8 mouse cellular contexts compared by ENCODE assay signal in the genomic region with DNA sequence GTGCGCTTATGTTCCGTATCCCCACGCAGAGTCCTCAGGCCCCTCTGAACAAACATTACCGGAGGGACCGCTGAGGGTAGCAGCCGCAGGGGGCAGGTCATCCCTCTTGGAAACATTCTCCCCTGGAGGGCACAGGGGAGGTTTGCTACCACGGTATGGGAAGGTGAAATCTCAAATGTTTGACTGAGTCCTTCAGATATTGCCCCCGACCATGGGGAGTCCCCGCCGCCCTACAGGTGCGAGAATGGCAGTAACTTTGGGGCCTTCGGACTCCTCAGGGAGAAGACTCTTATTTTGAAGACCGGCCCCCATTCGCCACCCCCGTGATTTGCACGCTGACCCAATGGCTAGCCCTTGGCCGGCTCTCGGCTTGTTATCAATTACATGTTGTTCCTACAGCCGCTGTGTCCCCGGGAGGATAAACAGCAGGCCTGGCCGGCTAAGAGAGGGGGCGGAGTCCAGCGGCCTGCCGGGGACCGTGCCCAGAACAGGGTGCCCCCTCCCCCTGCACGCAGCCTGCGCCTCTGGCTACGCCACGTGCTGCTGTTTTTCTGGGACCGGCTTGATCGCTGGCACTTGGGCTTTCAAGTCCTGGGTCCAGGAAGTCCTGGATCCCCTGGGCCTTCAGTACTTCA. TPM values are rescaled to one million over a fixed set of nuclear protein-coding genes. Genes with fewer than 3 reads are reported as not detected.
DNase-seq lines count a peak whose midpoint lies in the region; ATAC-seq and TF ChIP-seq lines count a peak whose summit lies in the region.

No protein-coding gene starts in this region.

- DNase-seq in embryo, embryonic 9.5 days (ENCODE audit: extremely low spot score) = peak; percentile 83
- DNase-seq in gastrocnemius, postnatal 4 days (ENCODE audit: low spot score in 2 of 2) = peak; percentile 71 to 86
- DNase-seq in left cerebral cortex, adult 9 months (ENCODE audit: low spot score in 2 of 2) = peak; percentile 80 to 90
- DNase-seq in lung, postnatal 4 days = peak; percentile 89 to 96
- DNase-seq in right cerebral cortex, postnatal 25 days = peak; percentile 85
- DNase-seq in B cell, adult 2 months = no peak

- peak; percentile 89 for ATAC-seq in intestine, embryonic 15.5 days

- TF ChIP-seq CTCF in bone marrow macrophage, adult 2 months (IDR thresholded peaks at IDR 0.05; ENCODE audit: low read depth, low read length) = no peak

- peak overlapping the region; percentile 59 for H3K4me3 ChIP-seq in bone marrow macrophage, adult 2 months (ENCODE audit: insufficient read depth, low read length)
- peak overlapping the region; percentile 63 for H3K4me3 ChIP-seq in intestine, embryonic 15.5 days (replicated peaks)

- peaks cover 18% of the 10 kb centered on the region for H3K27me3 ChIP-seq in intestine, embryonic 15.5 days (replicated peaks)

- peak overlapping the region; percentile 60 for H3K9ac ChIP-seq in intestine, embryonic 15.5 days

- no peak for TF ChIP-seq POLR2A in bone marrow macrophage, adult 2 months (IDR thresholded peaks at IDR 0.05; ENCODE audit: borderline replicate concordance, low read depth, low read length)

- H3K27ac ChIP-seq in bone marrow macrophage, adult 2 months (ENCODE audit: insufficient read depth, low read depth, low read length) = no peak overlapping the region
- H3K27ac ChIP-seq in intestine, embryonic 15.5 days = 0 out of 2 replicates have a peak overlapping the region, but pooled peaks have one; percentile 18

- H3K4me2 ChIP-seq in intestine, embryonic 15.5 days (replicated peaks) = peak overlapping the region; percentile 100

- no peaks in the 10 kb centered on the region for H3K4me1 ChIP-seq in bone marrow macrophage, adult 2 months (ENCODE audit: control insufficient read depth, insufficient read depth, low read length)
- H3K4me1 ChIP-seq in intestine, embryonic 15.5 days (replicated peaks) = peaks cover 14% of the 10 kb centered on the region

- no peaks in the 10 kb centered on the region for H3K9me3 ChIP-seq in intestine, embryonic 15.5 days

- under 1% methylated on average over 31 of the region's 31 CpGs for WGBS in intestine, embryonic 15.5 days

- H3K36me3 ChIP-seq in intestine, embryonic 15.5 days = no peaks in the 10 kb centered on the region

RNA-seq across cellular contexts. Expression of gene Klf15, which starts 1.0 kb away (rescaled TPM):
- polyA plus RNA-seq in bone marrow macrophage, adult 2 months (2012; ENCODE audit: insufficient read depth, insufficient read length, missing spikeins) = not detected in 2 replicates
- 1 to 10 TPM; 6.3 to 6.7 TPM for total RNA-seq in gastrocnemius, postnatal 4 days (2021)
- polyA plus RNA-seq in intestine, embryonic 15.5 days (2015; fragmentation: Nextera tagmentation; extraction: Ambion mirVana) = 6.3 and 8.2 TPM in 2 replicates

RNA-seq across cellular contexts. Expression of gene Aldh1l1, which starts 22.9 kb away (rescaled TPM):
- 7.8 and 10.5 TPM in 2 replicates for polyA plus RNA-seq in bone marrow macrophage, adult 2 months (2012; ENCODE audit: insufficient read depth, insufficient read length, missing spikeins)
- 1 to 10 TPM; 2.2 to 2.9 TPM for total RNA-seq in gastrocnemius, postnatal 4 days (2021)
- polyA plus RNA-seq in intestine, embryonic 15.5 days (2015; fragmentation: Nextera tagmentation; extraction: Ambion mirVana) = 17.5 and 19.8 TPM in 2 replicates

RNA-seq across cellular contexts. Expression of gene Cfap100, which starts 34.7 kb away (rescaled TPM):
- not detected in 2 replicates for polyA plus RNA-seq in bone marrow macrophage, adult 2 months (2012; ENCODE audit: insufficient read depth, insufficient read length, missing spikeins)
- under 1 TPM; 0.26 to 0.37 TPM for total RNA-seq in gastrocnemius, postnatal 4 days (2021)
- 0.23 and 0.61 TPM in 2 replicates for polyA plus RNA-seq in intestine, embryonic 15.5 days (2015; fragmentation: Nextera tagmentation; extraction: Ambion mirVana)

Comparison
In these comparisons a context has a peak if more than half of its experiments do, and no peak if none do; other contexts are left out.
1. DNase-seq: peak in embryo, embryonic 9.5 days (single experiment), gastrocnemius, postnatal 4 days (2 of 2), left cerebral cortex, adult 9 months (2 of 2), lung, postnatal 4 days (2 of 2) and right cerebral cortex, postnatal 25 days (single experiment); none in B cell, adult 2 months (0 of 2).